Mouse (Mus musculus) heart, adult 2 months (tissue): ENCODE results near the gene Gm9918. TPM values are rescaled to one million over a fixed set of nuclear protein-coding genes. Genes with fewer than 3 reads are reported as not detected.
A peak's percentile ranks its signal among the peaks of the same experiment; 100 is the strongest.

Experiments used
- DNase-seq, 2 experiments: peaks; one replicate each; pipeline ENCODE4 v3.0.0; 2021
- H3K27ac ChIP-seq: fragments of 200-600 bp; 2 replicates; pipeline ENCODE4 v1.8.1; 2022
- H3K27me3 ChIP-seq: fragments of 200-500 bp; 2 replicates; pipeline ENCODE4 v1.6.1; 2012; ENCODE audit warnings: mild to moderate bottlenecking, low read length, inconsistent platforms, mixed read lengths; ENCODE audit not compliant: control insufficient read depth, insufficient read depth
- H3K36me3 ChIP-seq: fragments of 200-500 bp; 2 replicates; pipeline ENCODE4 v1.6.1; 2012; ENCODE audit warnings: low read length, inconsistent platforms; ENCODE audit not compliant: control insufficient read depth, insufficient read depth
- H3K4me1 ChIP-seq: fragments of 200-500 bp; 2 replicates; pipeline ENCODE4 v1.6.1; 2011; ENCODE audit warnings: low read length; ENCODE audit not compliant: control insufficient read depth, insufficient read depth
- H3K4me3 ChIP-seq: fragments of 200-600 bp; 2 replicates; pipeline ENCODE4 v1.8.1; 2022
- H3K79me2 ChIP-seq: fragments of 200-500 bp; replicated peaks from 2 replicates; pipeline ENCODE4 v1.6.1; 2012; ENCODE audit warnings: mild to moderate bottlenecking, inconsistent platforms, low read length, moderate library complexity, mixed read lengths; ENCODE audit not compliant: control insufficient read depth, insufficient read depth
- H3K9ac ChIP-seq: fragments of 200-500 bp; 2 replicates; pipeline ENCODE4 v1.6.1; 2012; ENCODE audit warnings: low read depth, mild to moderate bottlenecking, control low read depth, inconsistent platforms, low read length, mixed read lengths
- CTCF ChIP-seq: fragments of 200-600 bp; IDR thresholded peaks from 2 replicates; pipeline ENCODE4 v1.8.1; 2022; ENCODE audit warnings: antibody characterized with exemption, mild to moderate bottlenecking, moderate library complexity
- EP300 ChIP-seq: fragments of 200-500 bp; IDR thresholded peaks from 2 replicates; pipeline ENCODE4 v1.6.1; 2011; ENCODE audit warnings: low read depth, low read length, control low read depth; ENCODE audit not compliant: insufficient read depth
- POLR2A ChIP-seq: fragments of 200-500 bp; IDR thresholded peaks from 2 replicates; pipeline ENCODE4 v1.6.1; 2011; ENCODE audit warnings: mild to moderate bottlenecking, low read depth, low read length, control low read depth; ENCODE audit not compliant: insufficient read depth
- WGBS: fragments of 180-500 bp; shearing (Covaris S2); methylation state at CpG from one replicate; pipeline ENCODE4 v1.1.7; 2018; 5-methylcytosine and 5-hydroxymethylcytosine counted together
- intact Hi-C: fragments of 180-260 bp; cut with DNase I; formaldehyde crosslinking; loops from one replicate; pipeline ENCODE4 v1.15.1; 2025
- polyA plus RNA-seq: library from polyadenylated mRNA; depleted of rRNA; stranded (reverse); fragments of >200 nt; gene quantifications from 2 replicates; pipeline ENCODE4 v1.2.3, GENCODE M21; 2012
- total RNA-seq, 2 experiments: library from RNA; stranded (reverse); gene quantifications; 2 replicates each; pipeline ENCODE4 v1.2.3; 2021

The Gm9918 gene
- total and polyA plus RNA-seq, 3 experiments = not detected

- H3K79me2 ChIP-seq = no peaks in the 10 kb centered on the region
- intact Hi-C loops = no loop called here
- peaks cover 6% of the 10 kb centered on the region; the same call in 1 of the 2 replicates for H3K4me1 ChIP-seq
- H3K36me3 ChIP-seq = no peaks in the 10 kb centered on the region
- H3K4me3 ChIP-seq = no peak overlapping the region
- TF ChIP-seq CTCF (no peak), POLR2A (no peak), EP300 (no peak)
- no peak overlapping the region for H3K9ac ChIP-seq
- no peak overlapping the region for H3K27ac ChIP-seq
- H3K27me3 ChIP-seq = no peaks in the 10 kb centered on the region
- no peak for DNase-seq
- 59% methylated on average over 7 of the region's 7 CpGs for WGBS
Observed at GRCm38 (mm10) chr15:102262582-102262981, 7.8 kb upstream of the Gm9918 start.

DNA sequence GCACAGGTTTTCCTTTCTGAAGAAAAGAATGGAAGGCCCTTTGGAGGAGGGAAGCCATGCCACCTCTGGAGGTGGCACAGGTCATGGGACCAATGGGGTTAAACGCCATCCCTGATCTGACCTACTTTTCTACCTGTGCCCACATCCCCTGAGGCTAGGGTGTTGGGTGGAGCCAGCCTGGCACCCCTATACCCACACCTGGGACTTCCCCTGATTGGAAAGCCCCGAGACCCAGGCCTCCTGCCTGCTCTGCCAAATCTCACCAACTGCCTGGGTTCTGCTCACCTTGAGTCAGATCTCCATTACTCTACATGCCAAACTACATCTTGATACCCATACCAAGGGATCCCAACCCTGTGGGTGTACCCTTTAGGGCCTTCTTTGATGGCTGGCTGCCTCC lies 7.3 kb upstream of the Gm9918 start:
- no peak for DNase-seq
- H3K79me2 ChIP-seq = no peaks in the 10 kb centered on the region
- H3K36me3 ChIP-seq = no peaks in the 10 kb centered on the region
- intact Hi-C loops = no loop called here
- 86% methylated on average over 2 of the region's 2 CpGs for WGBS
- no peak overlapping the region for H3K9ac ChIP-seq
- H3K27me3 ChIP-seq = no peaks in the 10 kb centered on the region
- TF ChIP-seq CTCF (no peak), EP300 (no peak), POLR2A (no peak)
- no peak overlapping the region for H3K27ac ChIP-seq
- H3K4me1 ChIP-seq = peaks cover 2% of the 10 kb centered on the region; the same call in 1 of the 2 replicates
- H3K4me3 ChIP-seq = no peak overlapping the region

DNA sequence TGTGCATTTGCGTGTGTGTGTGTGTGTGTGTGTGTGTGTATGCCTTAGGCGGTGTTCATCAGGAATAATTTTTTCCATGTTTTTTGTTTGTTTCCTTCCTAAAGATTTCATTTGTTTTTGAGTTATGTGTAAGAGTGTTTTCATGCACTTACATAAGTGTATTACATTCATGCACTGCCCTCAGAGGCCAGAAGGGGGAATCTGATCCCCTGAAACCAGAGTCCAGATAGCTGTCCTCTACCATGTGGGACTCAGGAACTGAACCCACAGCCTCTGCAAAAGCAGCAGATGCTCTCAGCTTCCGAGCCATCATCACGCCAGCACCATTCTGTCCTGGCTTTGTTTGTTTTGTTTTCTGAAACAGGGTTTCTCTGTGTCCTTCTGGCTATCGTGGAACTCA lies 4.8 kb upstream of the Gm9918 start:
- Histone ChIP-seq H3K27ac (no peak overlapping the region), H3K4me3 (no peak overlapping the region), H3K4me1 (no peaks in the 10 kb centered on the region), H3K36me3 (no peaks in the 10 kb centered on the region), H3K27me3 (peaks cover under 1% of the 10 kb centered on the region; the same call in 1 of the 2 replicates), H3K79me2 (no peaks in the 10 kb centered on the region), H3K9ac (no peak overlapping the region)
- intact Hi-C loops = no loop called here
- no peak for TF ChIP-seq EP300
- peak; percentile 46 for TF ChIP-seq CTCF
- no peak for DNase-seq
- WGBS = 90% methylated on average over 5 of the region's 5 CpGs

GRCm38 (mm10) chr15:102271441-102271840 lies 1.1 kb downstream of the Gm9918 start:
- no peak for TF ChIP-seq CTCF
- no peak for TF ChIP-seq EP300
- no peak for TF ChIP-seq POLR2A
- no peak overlapping the region for H3K27ac ChIP-seq
- no peak overlapping the region for H3K9ac ChIP-seq
- no peaks in the 10 kb centered on the region for H3K36me3 ChIP-seq
- intact Hi-C loops = no loop called here
- no peaks in the 10 kb centered on the region for H3K4me1 ChIP-seq
- 29% methylated on average over 3 of the region's 3 CpGs for WGBS
- no peaks in the 10 kb centered on the region for H3K79me2 ChIP-seq
- H3K27me3 ChIP-seq = peaks cover 2% of the 10 kb centered on the region; the same call in 1 of the 2 replicates
- DNase-seq = no peak
- H3K4me3 ChIP-seq = no peak overlapping the region

DNA sequence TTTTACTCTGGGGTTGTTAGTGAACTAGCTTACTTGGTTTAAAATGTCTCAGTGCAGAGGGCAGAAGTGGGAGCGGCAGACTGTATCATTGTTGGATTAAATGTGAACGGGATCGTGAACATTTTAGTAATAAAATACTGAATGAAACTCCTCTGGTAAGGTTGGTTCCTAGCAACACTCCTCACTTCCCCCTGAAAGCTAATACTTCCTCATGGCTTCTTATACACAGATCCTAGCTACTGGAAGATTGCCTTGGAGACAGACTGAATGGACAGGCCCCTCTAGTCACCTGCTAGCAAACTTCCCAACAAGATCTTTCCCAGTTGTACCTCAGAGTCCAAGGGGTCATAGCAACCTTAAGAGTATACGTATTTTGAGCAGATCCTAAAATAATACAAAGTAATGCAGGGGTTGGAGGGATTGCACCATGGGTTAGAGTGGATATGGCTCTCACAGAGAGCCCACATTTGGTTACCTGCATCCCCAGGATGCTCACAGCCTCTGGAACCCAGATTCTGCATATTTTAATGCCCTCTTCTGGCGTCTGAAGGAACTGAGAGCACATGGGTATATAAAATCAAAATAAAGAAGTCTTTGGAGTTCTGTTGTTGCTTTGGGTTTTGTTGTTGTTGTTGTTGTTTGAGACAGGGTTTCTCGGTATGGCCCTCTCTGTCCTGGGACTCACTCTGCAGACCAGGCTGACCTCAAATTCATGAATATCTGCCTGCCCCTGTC lies 3.8 kb downstream of the Gm9918 start:
- 69% methylated on average over 6 of the region's 6 CpGs for WGBS
- peaks cover 2% of the 10 kb centered on the region; the same call in 1 of the 2 replicates for H3K27me3 ChIP-seq
- no peaks in the 10 kb centered on the region for H3K79me2 ChIP-seq
- TF ChIP-seq POLR2A (no peak), CTCF (peak; percentile 45), EP300 (no peak)
- no peak for DNase-seq
- 0 out of 2 replicates have a peak, but pooled peaks cover 1% of the 10 kb centered on the region for H3K4me1 ChIP-seq
- H3K4me3 ChIP-seq = no peak overlapping the region
- intact Hi-C loops = no loop called here
- H3K36me3 ChIP-seq = no peaks in the 10 kb centered on the region
- H3K9ac ChIP-seq = no peak overlapping the region
- H3K27ac ChIP-seq = no peak overlapping the region

- peak overlapping the region; percentile 95 for H3K27ac ChIP-seq
- H3K4me1 ChIP-seq = peaks cover 8% of the 10 kb centered on the region; the same call in 1 of the 2 replicates
- H3K9ac ChIP-seq = peak overlapping the region; percentile 55
- WGBS = 36% methylated on average over 7 of the region's 7 CpGs
- no peak for TF ChIP-seq POLR2A
- TF ChIP-seq CTCF = no peak
- no peak for TF ChIP-seq EP300
- no peaks in the 10 kb centered on the region for H3K36me3 ChIP-seq
- intact Hi-C loops = loop anchor here (1.0 to 2.0 kb wide), 2 partner anchors 30 to 39 kb away; no protein-coding TSS in a partner anchor
- no peaks in the 10 kb centered on the region for H3K27me3 ChIP-seq
- H3K79me2 ChIP-seq = peaks cover 2% of the 10 kb centered on the region; the same call in 1 of the 2 replicates
- H3K4me3 ChIP-seq = peak overlapping the region; percentile 91
- no peak for DNase-seq
Observed at GRCm38 (mm10) chr15:102278726-102279091, 8.3 kb downstream of the Gm9918 start.
